Mouse (Mus musculus): ENCODE data around the gene Cyp2t4.

Gene Cyp2t4

DNA sequence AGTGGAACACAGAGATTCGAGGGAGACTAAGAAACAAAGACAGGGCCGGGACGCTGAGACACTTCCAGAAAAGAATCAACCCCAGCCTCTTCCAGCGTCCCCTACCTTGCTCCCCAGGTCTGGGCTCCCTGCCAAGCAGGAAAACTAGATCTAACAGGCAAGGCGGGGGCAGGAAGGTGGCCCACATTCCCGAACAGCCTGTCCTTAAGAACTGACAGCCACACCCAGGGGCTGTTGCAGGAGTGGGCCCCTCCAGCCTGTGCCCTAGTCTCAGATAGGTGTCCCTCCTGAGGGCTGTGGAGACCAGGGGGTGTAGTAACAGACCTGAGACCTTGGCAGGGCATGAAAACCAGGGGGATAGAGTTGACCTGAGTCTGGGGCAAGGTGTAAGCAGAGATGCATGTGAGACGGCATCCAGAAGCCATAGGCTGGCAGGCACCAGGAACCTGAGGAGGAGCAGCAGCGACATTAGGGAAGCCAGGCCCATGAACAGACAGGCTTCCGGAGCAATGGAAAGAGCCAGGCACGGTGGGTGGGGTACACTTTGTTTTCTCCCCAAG lies at the start of gene Cyp2t4:
TSS of gene Cyp2t4 (plus strand) at position 510 of the 560 bp plus-strand sequence.
- DNase-seq (ENCODE audit: extremely low spot score): no peak

- DNase-seq (ENCODE audit: extremely low spot score): no peak
Observed at GRCm38 (mm10) chr7:27104882-27105281, 48.6 kb upstream of the Cyp2t4 start.

DNA sequence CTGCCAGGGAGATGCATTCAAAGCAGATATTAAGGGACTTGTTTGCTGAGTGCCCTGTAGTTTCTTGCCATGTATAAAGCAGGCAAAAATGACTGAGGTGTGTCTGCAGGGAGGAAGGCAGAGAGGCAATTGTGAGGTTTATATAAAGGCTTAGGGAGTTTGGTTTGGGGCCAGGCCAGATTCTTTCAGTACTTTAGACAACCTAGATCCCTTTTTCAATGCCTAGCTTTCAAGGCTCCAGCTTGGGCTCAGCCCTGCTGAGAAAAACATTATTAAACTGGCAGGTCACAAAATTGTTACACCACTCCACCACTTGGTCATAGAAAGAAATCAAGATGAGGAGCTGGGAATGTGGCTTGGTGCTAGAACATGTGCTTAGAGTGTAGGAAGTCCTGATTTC lies 43.2 kb upstream of the Cyp2t4 start:
- no peak for DNase-seq (ENCODE audit: extremely low spot score)

DNA sequence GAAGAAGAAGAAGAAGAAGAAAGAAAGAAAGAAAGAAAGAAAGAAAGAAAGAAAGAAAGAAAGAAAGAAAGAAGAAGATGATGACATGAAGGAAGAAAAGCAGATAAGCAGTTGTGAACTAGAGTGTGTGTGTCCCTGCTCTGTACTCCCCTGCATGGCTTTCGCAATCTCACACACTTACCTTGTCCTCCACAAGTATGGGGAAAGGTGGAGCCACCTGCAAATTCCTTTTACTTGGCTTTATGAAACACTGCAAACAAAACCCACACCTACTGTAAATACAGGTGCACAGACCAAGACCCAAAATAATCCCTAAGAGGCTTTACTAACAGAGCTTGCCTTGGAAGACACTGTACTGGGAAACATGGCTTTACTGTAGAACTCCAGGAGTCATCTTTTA lies 42.5 kb upstream of the Cyp2t4 start:
- DNase-seq (ENCODE audit: extremely low spot score): no peak

GRCm38 (mm10) chr7:27111987-27112386 lies 41.5 kb upstream of the Cyp2t4 start:
- DNase-seq (ENCODE audit: extremely low spot score): no peak

DNA sequence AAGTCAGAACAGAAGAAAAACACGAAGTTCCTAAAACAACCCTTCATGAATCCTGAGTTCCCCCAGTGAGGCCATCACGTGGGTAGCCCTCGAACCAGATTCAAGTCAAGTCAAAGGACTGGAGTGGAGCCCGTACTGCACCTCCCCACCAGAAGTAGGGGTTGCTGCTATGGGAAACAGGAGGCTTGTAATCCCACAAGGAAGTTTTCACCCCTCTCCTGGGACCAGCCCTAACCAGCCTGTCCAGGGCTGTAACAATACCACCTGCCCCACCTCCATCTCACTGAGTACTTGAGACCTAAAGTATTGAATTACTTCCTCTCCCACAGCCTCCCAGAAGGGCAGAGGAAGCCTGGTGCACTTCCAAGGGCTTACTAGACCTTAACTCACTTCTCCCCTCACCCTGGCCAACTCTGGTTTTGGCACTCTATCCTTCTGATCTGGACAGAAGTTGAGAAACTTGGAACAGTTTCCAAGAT lies 35.4 kb upstream of the Cyp2t4 start:
- DNase-seq (ENCODE audit: extremely low spot score): no peak

DNA sequence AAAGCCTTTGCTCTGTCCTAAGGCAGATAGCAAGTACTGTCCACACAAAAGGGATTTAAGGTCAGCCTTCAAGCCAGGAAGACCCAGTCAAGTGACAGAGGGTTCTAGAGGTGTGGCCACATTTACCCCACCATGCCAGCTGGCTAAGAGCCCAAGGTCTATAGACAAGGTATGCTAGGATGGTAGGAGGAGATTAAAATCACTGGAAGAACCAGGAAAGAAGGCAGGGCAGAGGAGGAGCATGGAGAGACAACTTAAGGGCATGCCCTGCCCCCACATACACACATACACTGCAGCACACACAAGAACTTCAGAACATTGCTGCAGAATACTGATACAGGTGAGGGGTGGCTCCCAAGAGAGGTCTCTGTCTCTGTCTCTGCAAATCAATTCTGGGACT lies 33.8 kb upstream of the Cyp2t4 start, which contains the start of gene Cyp2f2:
TSS of gene Cyp2f2 (plus strand) at position 234 of the 400 bp plus-strand sequence.
- DNase-seq (ENCODE audit: extremely low spot score): no peak

- DNase-seq (ENCODE audit: extremely low spot score): no peak
Observed at GRCm38 (mm10) chr7:27124305-27124832, 29.1 kb upstream of the Cyp2t4 start.

- no peak for DNase-seq (ENCODE audit: extremely low spot score)
Observed at GRCm38 (mm10) chr7:27124969-27125368, 28.5 kb upstream of the Cyp2t4 start.

DNA sequence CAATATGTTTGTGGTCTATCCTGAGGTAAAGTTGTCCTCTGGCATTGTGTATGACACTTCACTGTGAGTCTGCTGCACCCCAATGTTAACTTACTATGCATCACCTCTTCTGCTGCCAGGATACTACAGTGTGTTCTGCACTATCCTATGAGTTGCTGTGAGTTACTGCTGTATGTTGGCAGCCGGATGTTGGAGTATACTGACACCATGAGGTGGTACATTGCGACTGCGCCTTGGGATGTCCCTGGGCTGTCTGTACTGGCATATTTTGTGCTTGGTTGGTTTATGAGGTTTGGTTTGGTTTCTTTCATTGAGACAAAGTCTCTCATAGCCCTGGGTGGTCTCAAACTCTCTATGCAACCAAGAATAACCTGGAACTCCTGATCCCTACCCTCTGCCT lies 25.4 kb upstream of the Cyp2t4 start:
- DNase-seq (ENCODE audit: extremely low spot score): no peak

DNA sequence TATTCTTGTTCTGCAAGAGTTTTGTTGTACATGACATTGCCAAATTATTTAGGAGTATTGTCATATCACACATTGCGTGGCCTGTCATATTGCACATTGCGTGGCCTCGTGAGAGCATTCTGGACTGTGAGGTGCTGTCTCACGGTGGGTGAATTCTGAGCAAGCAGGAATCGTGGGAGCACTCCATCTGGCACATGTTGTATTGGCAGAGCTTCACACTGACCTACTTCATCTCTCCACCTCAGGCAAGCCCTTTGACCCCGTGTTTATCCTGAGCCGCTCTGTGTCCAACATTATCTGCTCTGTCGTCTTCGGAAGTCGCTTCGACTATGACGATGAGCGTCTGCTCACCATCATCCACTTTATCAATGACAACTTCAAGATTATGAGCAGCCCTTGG lies 24.6 kb upstream of the Cyp2t4 start:
- DNase-seq (ENCODE audit: extremely low spot score): no peak

GRCm38 (mm10) chr7:27129811-27130210 lies 23.7 kb upstream of the Cyp2t4 start:
- no peak for DNase-seq (ENCODE audit: extremely low spot score)

- no peak for DNase-seq (ENCODE audit: extremely low spot score)
Observed at GRCm38 (mm10) chr7:27130521-27131370, 22.8 kb upstream of the Cyp2t4 start.

GRCm38 (mm10) chr7:27131387-27131786 lies 22.1 kb upstream of the Cyp2t4 start:
- no peak for DNase-seq (ENCODE audit: extremely low spot score)

GRCm38 (mm10) chr7:27132588-27132987 lies 20.9 kb upstream of the Cyp2t4 start:
- DNase-seq (ENCODE audit: extremely low spot score): peak; percentile 53

DNA sequence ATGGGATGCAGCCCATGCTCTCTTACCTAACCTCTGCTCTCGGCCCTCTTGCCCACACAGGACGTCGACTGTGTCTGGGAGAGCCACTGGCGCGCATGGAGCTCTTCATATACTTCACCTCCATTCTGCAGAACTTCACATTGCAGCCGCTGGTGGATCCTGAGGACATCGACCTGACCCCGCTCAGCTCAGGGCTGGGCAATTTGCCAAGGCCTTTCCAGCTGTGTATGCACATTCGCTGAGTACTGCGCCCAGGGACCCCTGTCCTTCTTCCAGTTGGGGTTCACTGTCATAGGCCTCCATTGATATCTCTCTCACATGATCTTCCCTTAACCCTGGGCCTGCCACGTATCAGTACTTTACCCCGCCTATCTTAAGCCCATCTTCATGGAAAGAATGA lies 20.4 kb upstream of the Cyp2t4 start:
- DNase-seq (ENCODE audit: extremely low spot score): no peak

GRCm38 (mm10) chr7:27133757-27134156 lies 19.8 kb upstream of the Cyp2t4 start:
- no peak for DNase-seq (ENCODE audit: extremely low spot score)

DNA sequence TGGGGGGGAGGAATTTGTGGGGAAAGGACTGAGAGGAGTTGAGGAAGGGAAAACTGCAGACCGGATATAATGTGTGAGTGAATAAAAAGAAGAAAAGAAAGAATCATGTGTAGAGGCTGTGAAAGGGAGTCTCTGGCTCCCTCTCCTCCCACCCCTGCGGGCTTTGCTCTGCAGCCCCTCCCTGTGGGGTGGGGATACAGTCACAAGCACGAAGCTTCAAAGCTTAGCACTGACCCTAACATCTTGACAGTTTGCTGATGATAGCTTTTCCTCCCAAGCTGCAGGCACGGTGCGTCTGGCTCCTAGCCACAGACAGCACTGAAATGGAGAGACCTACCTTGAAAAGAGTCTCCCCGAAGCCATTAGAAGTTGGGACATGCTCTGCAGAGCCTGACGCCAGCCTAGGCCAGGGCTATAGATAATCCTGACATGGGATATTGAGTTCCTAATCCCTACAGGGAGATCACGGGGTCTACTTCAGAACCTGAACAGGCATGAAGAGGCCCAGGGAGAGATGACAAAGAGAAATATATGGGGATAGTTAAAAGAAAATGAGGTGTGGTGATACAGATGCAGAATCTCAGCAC lies 17.0 kb upstream of the Cyp2t4 start:
- DNase-seq (ENCODE audit: extremely low spot score): no peak

DNA sequence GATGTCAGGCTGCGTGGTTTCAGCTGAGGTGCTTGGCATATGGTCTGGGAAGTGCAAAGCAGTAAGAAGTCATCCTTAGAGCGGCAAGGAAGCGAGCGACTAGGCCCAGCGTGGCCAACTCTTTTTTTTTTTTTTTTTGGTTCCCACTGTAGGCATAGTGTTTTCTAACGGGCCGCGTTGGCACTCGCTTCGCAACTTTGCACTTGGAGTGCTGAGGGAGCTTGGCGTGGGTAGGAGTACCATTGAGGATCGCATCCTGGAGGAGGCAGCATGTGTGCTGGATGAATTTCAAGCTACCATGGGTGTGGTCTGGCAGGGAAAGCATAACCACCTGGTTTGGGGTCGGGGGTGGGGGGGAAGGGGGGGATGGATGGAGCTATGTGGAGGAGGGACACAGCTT lies 2.5 kb downstream of the Cyp2t4 start:
- no peak for DNase-seq (ENCODE audit: extremely low spot score)

DNA sequence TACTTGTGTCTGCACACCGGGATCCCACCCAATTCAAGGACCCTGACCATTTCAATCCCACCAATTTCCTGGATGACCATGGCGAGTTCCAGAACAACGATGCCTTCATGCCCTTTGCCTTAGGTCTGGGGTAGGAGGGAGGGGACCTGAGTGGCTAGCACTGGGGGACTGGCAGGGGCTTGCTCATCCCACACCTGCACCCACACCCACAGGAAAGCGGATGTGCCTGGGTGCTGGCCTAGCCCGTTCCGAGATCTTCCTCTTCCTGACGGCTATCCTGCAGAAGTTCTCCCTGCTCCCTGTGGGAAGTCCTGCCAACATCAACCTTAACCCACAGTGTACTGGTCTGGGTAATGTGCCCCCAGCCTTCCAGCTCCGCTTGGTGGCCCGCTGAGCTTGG lies 4.7 kb downstream of the Cyp2t4 start:
- no peak for DNase-seq (ENCODE audit: extremely low spot score)

GRCm38 (mm10) chr7:27159256-27159655 lies 5.7 kb downstream of the Cyp2t4 start:
- no peak for DNase-seq (ENCODE audit: extremely low spot score)

- peak; percentile 84 for DNase-seq (ENCODE audit: extremely low spot score)
Observed at GRCm38 (mm10) chr7:27159882-27160281, 6.4 kb downstream of the Cyp2t4 start.

- DNase-seq (ENCODE audit: extremely low spot score): no peak
Observed at GRCm38 (mm10) chr7:27160921-27161320, 7.4 kb downstream of the Cyp2t4 start.
